Mouse (Mus musculus): ENCODE measurements around the gene Utp11. TPM values are rescaled to one million over a fixed set of nuclear protein-coding genes. Genes with fewer than 3 reads are reported as not detected.

The Utp11 gene
- 47.4 and 55.6 TPM in 2 replicates for polyA plus RNA-seq (2015; fragmentation: Nextera tagmentation; extraction: Ambion mirVana)

GRCm38 (mm10) chr4:124693135-124693894 is at the start of gene Utp11:
Gene Utp11 (minus strand): TSS chr4:124693600.

GRCm38 (mm10) chr4:124741376-124742343 is 48.3 kb upstream of the Utp11 start, which contains the start of gene Inpp5b:
Gene Inpp5b (plus strand): TSS chr4:124741850.

GRCm38 (mm10) chr4:124714545-124715481 is 21.4 kb upstream of the Utp11 start, which contains the start of gene Sf3a3:
Gene Sf3a3 (plus strand): TSS chr4:124714776.

GRCm38 (mm10) chr4:124700248-124700971 is 7.0 kb upstream of the Utp11 start, which contains the start of gene Fhl3:
Gene Fhl3 (plus strand): TSS chr4:124700701.

GRCm38 (mm10) chr4:124656518-124656853 is 36.9 kb downstream of the Utp11 start, which contains the start of gene Pou3f1:
Gene Pou3f1 (plus strand): TSS chr4:124656807.

MicroRNAs within 50 kb of the gene (microRNA counts, 519-probe panel; counts per million panel counts)
- not detected for microRNA mmu-miR-697

Small RNAs within 50 kb of the gene (microRNA-seq; reads per million reads assigned to microRNA genes)
- not detected for gene Gm24721
- gene Mir697: not detected

Other genes with a start within 250 kb of the Utp11 start
- gene 3100002H09Rik, start 82.8 kb downstream of the Utp11 start, polyA plus RNA-seq (2015; fragmentation: Nextera tagmentation; extraction: Ambion mirVana): not detected in 2 replicates
- 0.13 and 0.17 TPM in 2 replicates for gene Pou3f1, start 36.8 kb downstream of the Utp11 start, polyA plus RNA-seq (2015; fragmentation: Nextera tagmentation; extraction: Ambion mirVana)
- 12.1 and 14.2 TPM in 2 replicates for gene Fhl3, start 7.1 kb upstream of the Utp11 start, polyA plus RNA-seq (2015; fragmentation: Nextera tagmentation; extraction: Ambion mirVana)
- gene Sf3a3, start 21.2 kb upstream of the Utp11 start, polyA plus RNA-seq (2015; fragmentation: Nextera tagmentation; extraction: Ambion mirVana): 65.8 and 73.5 TPM in 2 replicates
- gene Inpp5b, start 48.2 kb upstream of the Utp11 start, polyA plus RNA-seq (2015; fragmentation: Nextera tagmentation; extraction: Ambion mirVana): 9.1 and 12.3 TPM in 2 replicates
- gene Mtf1, start 108.5 kb upstream of the Utp11 start, polyA plus RNA-seq (2015; fragmentation: Nextera tagmentation; extraction: Ambion mirVana): 10.1 and 11.6 TPM in 2 replicates
- 23.5 and 27.8 TPM in 2 replicates for gene Yrdc, start 157.1 kb upstream of the Utp11 start, polyA plus RNA-seq (2015; fragmentation: Nextera tagmentation; extraction: Ambion mirVana)
- 66.9 and 78.5 TPM in 2 replicates for gene 1110065P20Rik, start 157.6 kb upstream of the Utp11 start, polyA plus RNA-seq (2015; fragmentation: Nextera tagmentation; extraction: Ambion mirVana)
- gene Maneal, start 168.6 kb upstream of the Utp11 start, polyA plus RNA-seq (2015; fragmentation: Nextera tagmentation; extraction: Ambion mirVana): 0.06 and 0.17 TPM in 2 replicates
- not detected in 2 replicates for gene Epha10, start 187.3 kb upstream of the Utp11 start, polyA plus RNA-seq (2015; fragmentation: Nextera tagmentation; extraction: Ambion mirVana)
- gene 9930104L06Rik, start 243.4 kb upstream of the Utp11 start, polyA plus RNA-seq (2015; fragmentation: Nextera tagmentation; extraction: Ambion mirVana): 7.6 and 7.9 TPM in 2 replicates
- gene Cdca8, start 245.7 kb upstream of the Utp11 start, polyA plus RNA-seq (2015; fragmentation: Nextera tagmentation; extraction: Ambion mirVana): 19.8 and 29.5 TPM in 2 replicates